ENCODE assay signal across 23 mouse cellular contexts in the genomic region with DNA sequence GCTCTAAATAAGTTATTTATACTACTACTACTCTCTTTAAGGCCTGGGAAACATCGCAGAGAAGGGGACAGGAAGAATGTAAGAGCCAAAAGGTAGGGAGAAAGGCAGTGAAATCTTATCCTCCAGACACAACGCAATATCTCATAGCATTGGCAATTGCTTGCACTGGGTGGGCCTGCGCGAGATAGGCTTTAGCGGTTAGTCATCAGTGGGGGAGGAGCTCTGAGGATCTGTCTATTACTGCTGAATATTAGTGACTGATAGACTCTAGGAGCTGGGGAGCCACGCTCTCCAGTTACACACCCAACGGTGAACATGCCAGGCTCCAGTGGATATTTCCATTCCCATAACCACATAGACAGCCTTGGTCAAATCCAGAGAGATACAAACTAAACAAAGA. TPM values are rescaled to one million over a fixed set of nuclear protein-coding genes. Genes with fewer than 3 reads are reported as not detected.
DNase-seq lines count a peak whose midpoint lies in the region; ATAC-seq and TF ChIP-seq lines count a peak whose summit lies in the region.
"Had no signal": no experiment of that assay in that cellular context is flagged by ENCODE, and none has a peak within 500 bp of the region (broad histone marks: within the 10 kb centered on the region; RNA-seq: fewer than 3 reads in every experiment).

No protein-coding gene starts in this region.

- no peaks in the 10 kb centered on the region for H3K9me3 ChIP-seq in liver, embryonic 12.5 days (replicated peaks)
- H3K9me3 ChIP-seq in liver, postnatal 0 days (ENCODE audit: low read length): no peaks in the 10 kb centered on the region
- no peaks in the 10 kb centered on the region for H3K9me3 ChIP-seq in liver, embryonic 13.5 days (replicated peaks)
- H3K9me3 ChIP-seq in liver, embryonic 16.5 days (replicated peaks; ENCODE audit: control insufficient read depth, low read length): no peaks in the 10 kb centered on the region
- H3K9me3 ChIP-seq in hindbrain, embryonic 14.5 days (ENCODE audit: control insufficient read depth, low read length): no peaks in the 10 kb centered on the region
- H3K9me3 ChIP-seq: embryonic facial prominence, embryonic 13.5 days; embryonic facial prominence, embryonic 15.5 days; forebrain, embryonic 10.5 days; forebrain, embryonic 12.5 days had no signal

- H3K27ac ChIP-seq in liver, embryonic 12.5 days: no peak overlapping the region
- no peak overlapping the region for H3K27ac ChIP-seq in liver, postnatal 0 days (ENCODE audit: low read depth)
- H3K27ac ChIP-seq in liver, embryonic 13.5 days: no peak overlapping the region
- no peak overlapping the region for H3K27ac ChIP-seq in liver, embryonic 16.5 days (ENCODE audit: low read length)
- H3K27ac ChIP-seq in hindbrain, embryonic 14.5 days: no peak overlapping the region
- H3K27ac ChIP-seq: embryonic facial prominence, embryonic 13.5 days; embryonic facial prominence, embryonic 15.5 days; forebrain, embryonic 10.5 days; forebrain, embryonic 12.5 days had no signal

- no peak for DNase-seq in liver, postnatal 0 days
- DNase-seq in liver, embryonic 13.5 days: no peak
- no peak for DNase-seq in retina, postnatal 1 day
- DNase-seq in hindbrain, embryonic 14.5 days (ENCODE audit: low spot score): no peak
- DNase-seq: adrenal gland, adult 2 months; adrenal gland, postnatal 10 days; adrenal gland, postnatal 25 days; cerebellum, adult 11 months; cerebellum, adult 18-20 months; cerebellum, adult 8-10 months; cerebellum, adult 9-11 months; cerebellum, postnatal 14 days; cerebellum, postnatal 36 days; embryo, embryonic 11 days had no signal

- no peaks in the 10 kb centered on the region for H3K36me3 ChIP-seq in liver, embryonic 12.5 days
- H3K36me3 ChIP-seq in liver, postnatal 0 days (replicated peaks; ENCODE audit: insufficient read depth, low read length): no peaks in the 10 kb centered on the region
- no peaks in the 10 kb centered on the region for H3K36me3 ChIP-seq in liver, embryonic 13.5 days
- no peaks in the 10 kb centered on the region for H3K36me3 ChIP-seq in liver, embryonic 16.5 days (ENCODE audit: control insufficient read depth, insufficient read depth)
- H3K36me3 ChIP-seq in hindbrain, embryonic 14.5 days (replicated peaks; ENCODE audit: control insufficient read depth, insufficient read depth): no peaks in the 10 kb centered on the region
- H3K36me3 ChIP-seq: embryonic facial prominence, embryonic 13.5 days; embryonic facial prominence, embryonic 15.5 days; forebrain, embryonic 10.5 days; forebrain, embryonic 12.5 days had no signal

- no peak overlapping the region for H3K4me2 ChIP-seq in liver, embryonic 12.5 days
- no peak overlapping the region for H3K4me2 ChIP-seq in liver, postnatal 0 days (ENCODE audit: low read depth, low read length)
- H3K4me2 ChIP-seq in liver, embryonic 13.5 days: no peak overlapping the region
- H3K4me2 ChIP-seq in liver, embryonic 16.5 days (ENCODE audit: low read depth, low read length): no peak overlapping the region
- no peak overlapping the region for H3K4me2 ChIP-seq in hindbrain, embryonic 14.5 days (replicated peaks)
- H3K4me2 ChIP-seq: embryonic facial prominence, embryonic 13.5 days; embryonic facial prominence, embryonic 15.5 days; forebrain, embryonic 12.5 days had no signal

- H3K27me3 ChIP-seq in liver, embryonic 12.5 days (replicated peaks): no peaks in the 10 kb centered on the region; the same call in 1 of the 2 replicates
- no peaks in the 10 kb centered on the region for H3K27me3 ChIP-seq in liver, postnatal 0 days (ENCODE audit: insufficient read depth, low read length)
- H3K27me3 ChIP-seq in liver, embryonic 13.5 days: no peaks in the 10 kb centered on the region
- H3K27me3 ChIP-seq in liver, embryonic 16.5 days (ENCODE audit: control insufficient read depth, insufficient read depth, low read depth, low read length): no peaks in the 10 kb centered on the region
- H3K27me3 ChIP-seq in hindbrain, embryonic 14.5 days (ENCODE audit: control insufficient read depth, insufficient read depth, low read length): no peaks in the 10 kb centered on the region; the same call in 1 of the 2 replicates
- H3K27me3 ChIP-seq: embryonic facial prominence, embryonic 13.5 days; embryonic facial prominence, embryonic 15.5 days had no signal

- no peaks in the 10 kb centered on the region for H3K4me1 ChIP-seq in liver, embryonic 12.5 days
- no peaks in the 10 kb centered on the region for H3K4me1 ChIP-seq in liver, postnatal 0 days (ENCODE audit: insufficient read depth)
- no peaks in the 10 kb centered on the region for H3K4me1 ChIP-seq in liver, embryonic 13.5 days (replicated peaks)
- H3K4me1 ChIP-seq in liver, embryonic 16.5 days (ENCODE audit: control insufficient read depth, low read depth, low read length): no peaks in the 10 kb centered on the region
- H3K4me1 ChIP-seq in hindbrain, embryonic 14.5 days (replicated peaks; ENCODE audit: control insufficient read depth, insufficient read depth, low read length): peaks cover 7% of the 10 kb centered on the region; the same call in 1 of the 2 replicates
- H3K4me1 ChIP-seq: embryonic facial prominence, embryonic 13.5 days; embryonic facial prominence, embryonic 15.5 days had no signal

- no peak for TF ChIP-seq EP300 in liver, postnatal 0 days (IDR thresholded peaks at IDR 0.05; ENCODE audit: low read depth)

- no peak overlapping the region for H3K9ac ChIP-seq in liver, embryonic 12.5 days
- no peak overlapping the region for H3K9ac ChIP-seq in liver, postnatal 0 days (replicated peaks)
- H3K9ac ChIP-seq in liver, embryonic 13.5 days: no peak overlapping the region
- no peak overlapping the region for H3K9ac ChIP-seq in liver, embryonic 16.5 days (ENCODE audit: low read depth, low read length)
- H3K9ac ChIP-seq in hindbrain, embryonic 14.5 days: no peak overlapping the region
- H3K9ac ChIP-seq: embryonic facial prominence, embryonic 13.5 days; embryonic facial prominence, embryonic 15.5 days; forebrain, embryonic 12.5 days had no signal

- WGBS in liver, embryonic 12.5 days (ENCODE audit: insufficient replicate concordance): 70% methylated on average over 7 of the region's 7 CpGs
- 82% methylated on average over 7 of the region's 7 CpGs for WGBS in liver, postnatal 0 days (ENCODE audit: insufficient replicate concordance)
- WGBS in liver, embryonic 13.5 days (ENCODE audit: insufficient replicate concordance): 70% methylated on average over 7 of the region's 7 CpGs
- WGBS in liver, embryonic 16.5 days (ENCODE audit: insufficient replicate concordance): 64% methylated on average over 7 of the region's 7 CpGs
- WGBS in hindbrain, embryonic 14.5 days: 96% methylated on average over 7 of the region's 7 CpGs

- H3K4me3 ChIP-seq in liver, embryonic 12.5 days: no peak overlapping the region
- H3K4me3 ChIP-seq in liver, postnatal 0 days (ENCODE audit: low read depth, low read length): no peak overlapping the region
- H3K4me3 ChIP-seq in liver, embryonic 13.5 days (replicated peaks): no peak overlapping the region
- H3K4me3 ChIP-seq in liver, embryonic 16.5 days (ENCODE audit: low read depth, low read length): no peak overlapping the region
- no peak overlapping the region for H3K4me3 ChIP-seq in hindbrain, embryonic 14.5 days (replicated peaks; ENCODE audit: low read length)
- H3K4me3 ChIP-seq: embryonic facial prominence, embryonic 13.5 days; embryonic facial prominence, embryonic 15.5 days; erythroblast, embryonic 14.5 days; forebrain, embryonic 10.5 days; forebrain, embryonic 12.5 days had no signal

- 0 out of 2 replicates have a peak, but pooled peaks have one; percentile 51 for ATAC-seq in liver, embryonic 12.5 days
- ATAC-seq in liver, postnatal 0 days: no peak
- peak; percentile 64; the same call in 1 of the 2 replicates for ATAC-seq in liver, embryonic 13.5 days (ENCODE audit: low read depth)
- ATAC-seq in liver, embryonic 16.5 days (ENCODE audit: low read depth): peak; percentile 39; the same call in 1 of the 2 replicates
- no peak for ATAC-seq in hindbrain, embryonic 14.5 days (ENCODE audit: low FRiP score)
- ATAC-seq: forebrain, embryonic 14.5 days; forebrain, embryonic 16.5 days had no signal

- no peak for TF ChIP-seq CTCF in liver, postnatal 0 days (IDR thresholded peaks at IDR 0.05; ENCODE audit: low read depth)

RNA-seq across cellular contexts. Expression of gene Gpatch2l, which starts 44.7 kb away (rescaled TPM):
- polyA plus RNA-seq in liver, embryonic 12.5 days (2016; fragmentation: Nextera tagmentation; extraction: Ambion mirVana): 7.6 and 8.9 TPM in 2 replicates
- 4.7 and 5.5 TPM in 2 replicates for polyA plus RNA-seq in liver, postnatal 0 days (2015; fragmentation: Nextera tagmentation; extraction: Ambion mirVana)
- polyA plus RNA-seq in liver, embryonic 13.5 days (2015; fragmentation: Nextera tagmentation; extraction: Ambion mirVana): 5.6 and 5.9 TPM in 2 replicates
- 5.3 and 5.4 TPM in 2 replicates for polyA plus RNA-seq in liver, embryonic 16.5 days (2015; fragmentation: Nextera tagmentation; extraction: Ambion mirVana)
- 26.7 and 29.6 TPM in 2 replicates for polyA plus RNA-seq in hindbrain, embryonic 14.5 days (2014; fragmentation: Nextera tagmentation; extraction: Ambion mirVana)

Comparison
In these comparisons a context has a peak if more than half of its experiments do, and no peak if none do; other contexts are left out.
1. ATAC-seq: peak in liver, embryonic 12.5 days (single experiment), liver, embryonic 13.5 days (single experiment) and liver, embryonic 16.5 days (single experiment); none in liver, postnatal 0 days (single experiment) and hindbrain, embryonic 14.5 days (single experiment).